ENCODE assay signal across 8 mouse cellular contexts in genomic region chr5:44303886-44304855, GRCm38 (mm10).
DNase-seq lines count a peak whose midpoint lies in the region; ATAC-seq and TF ChIP-seq lines count a peak whose summit lies in the region.

No protein-coding gene starts in this region.

- H3K36me3 ChIP-seq in lung, embryonic 14.5 days (ENCODE audit: insufficient read depth), result no peaks in the 10 kb centered on the region

- peak; percentile 60 for DNase-seq in ES-CJ7 (ENCODE audit: low read depth, low spot score)
- DNase-seq in adrenal gland, postnatal 14 days, result peak; percentile 71
- DNase-seq in embryo, embryonic 9.5 days (ENCODE audit: extremely low spot score), result peak; percentile 65
- peak; percentile 61 to 76 for DNase-seq in heart, postnatal 36 days
- peak; percentile 80 for DNase-seq in layer of hippocampus, adult 11-12 months (ENCODE audit: low spot score)
- peak; percentile 91 for DNase-seq in lung, embryonic 14.5 days
- peak; percentile 32 for DNase-seq in retina, adult 2 months (ENCODE audit: low read depth, low spot score)

- H3K4me1 ChIP-seq in lung, embryonic 14.5 days (ENCODE audit: insufficient read depth), result no peaks in the 10 kb centered on the region

- no peak overlapping the region for H3K27ac ChIP-seq in lung, embryonic 14.5 days (ENCODE audit: low read depth)

- H3K4me2 ChIP-seq in lung, embryonic 14.5 days, result peak overlapping the region; percentile 53

- WGBS in lung, embryonic 14.5 days, result 29% methylated on average over 14 of the region's 14 CpGs

- TF ChIP-seq CTCF in lung, embryonic 14.5 days (IDR thresholded peaks at IDR 0.05; ENCODE audit: low read depth), result peak; percentile 89

- H3K9me3 ChIP-seq in lung, embryonic 14.5 days (ENCODE audit: low read depth, low read length), result no peaks in the 10 kb centered on the region

- no peaks in the 10 kb centered on the region for H3K27me3 ChIP-seq in lung, embryonic 14.5 days (ENCODE audit: insufficient read depth, low read length)

- intact Hi-C loops in heart, postnatal 36 days (cut with DNase I), result loop anchor here (2.0 to 10.0 kb wide), 6 partner anchors 171 to 1121 kb away; no protein-coding TSS in a partner anchor

- ATAC-seq in lung, embryonic 14.5 days (ENCODE audit: insufficient read depth), result peak; percentile 35; the same call in 1 of the 2 replicates
- ATAC-seq in monocyte, adult 5-6 weeks (replicated peaks; ENCODE audit: insufficient number of reproducible peaks, low FRiP score, low TSS enrichment, poor library complexity, severe bottlenecking), result no peak

- no peak overlapping the region for H3K9ac ChIP-seq in lung, embryonic 14.5 days

- no peak overlapping the region for H3K4me3 ChIP-seq in lung, embryonic 14.5 days (ENCODE audit: low read depth, low read length)

Comparison
In these comparisons a context has a peak if more than half of its experiments do, and no peak if none do; other contexts are left out.
1. DNase-seq: peak in every context shown above with its lines; median percentile 91 in lung, embryonic 14.5 days; 80 in layer of hippocampus, adult 11-12 months; 71 in adrenal gland, postnatal 14 days; 68 in heart, postnatal 36 days; 65 in embryo, embryonic 9.5 days; 60 in ES-CJ7; 32 in retina, adult 2 months.